Mouse (Mus musculus) heart, postnatal 0 days (tissue): ENCODE measurements at regions not wholly inside any gene's neighbourhood (a gene's known extent, or its start where the extent isn't known, plus 50 kb on each side); places are given as distances from the start of the nearest gene placed in this dataset.

Experiments used
- CTCF ChIP-seq: IDR thresholded peaks from 2 replicates; pipeline ENCODE4 v1.5.1; 2016; ENCODE audit warnings: antibody characterized with exemption, control low read depth, low read depth
- EP300 ChIP-seq: IDR thresholded peaks from 2 replicates; pipeline ENCODE4 v1.6.1; 2016; ENCODE audit warnings: antibody characterized with exemption, low read depth

- TF ChIP-seq EP300 (no peak), CTCF (no peak)
Observed at GRCm38 (mm10) chr10:99331876-99332275, 68.8 kb downstream of the Dusp6 start.
